ENCODE assay signal across 8 mouse cellular contexts in genomic region chr14:30671095-30671985, GRCm38 (mm10). TPM values are rescaled to one million over a fixed set of nuclear protein-coding genes. Genes with fewer than 3 reads are reported as not detected.
DNase-seq lines count a peak whose midpoint lies in the region; ATAC-seq and TF ChIP-seq lines count a peak whose summit lies in the region.

No protein-coding gene starts in this region.

- no peak overlapping the region for H3K27ac ChIP-seq in limb, embryonic 14.5 days (replicated peaks; ENCODE audit: low read depth, low read length)
- H3K27ac ChIP-seq in limb, embryonic 10.5 days: no peak overlapping the region
- peak overlapping the region; percentile 44 for H3K27ac ChIP-seq in macrophage

- DNase-seq in limb, embryonic 14.5 days (ENCODE audit: low spot score): no peak
- DNase-seq in limb, embryonic 10.5 days (ENCODE audit: low spot score): no peak
- peak; percentile 40 for DNase-seq in Muller cell, postnatal 12 days (ENCODE audit: inconsistent ontology term)
- DNase-seq in brain, embryonic 14.5 days (ENCODE audit: low read depth): peak; percentile 1
- no peak for DNase-seq in urinary bladder, postnatal 25 days (ENCODE audit: low spot score)
- DNase-seq in layer of hippocampus, adult 9-11 months: no peak
- no peak for DNase-seq in lung, adult 18-20 months

- no peak overlapping the region for H3K4me3 ChIP-seq in limb, embryonic 14.5 days (replicated peaks; ENCODE audit: low read length)
- H3K4me3 ChIP-seq in limb, embryonic 10.5 days: no peak overlapping the region
- no peak overlapping the region for H3K4me3 ChIP-seq in macrophage (ENCODE audit: inconsistent target)

- no peaks in the 10 kb centered on the region for H3K9me3 ChIP-seq in limb, embryonic 14.5 days (ENCODE audit: control insufficient read depth, low read length)
- no peaks in the 10 kb centered on the region for H3K9me3 ChIP-seq in limb, embryonic 10.5 days (replicated peaks)

- H3K4me2 ChIP-seq in limb, embryonic 14.5 days (replicated peaks; ENCODE audit: low read depth, low read length, severe bottlenecking): no peak overlapping the region

- H3K4me1 ChIP-seq in limb, embryonic 14.5 days (ENCODE audit: control insufficient read depth, insufficient read depth, low read length): no peaks in the 10 kb centered on the region
- H3K4me1 ChIP-seq in limb, embryonic 10.5 days: no peaks in the 10 kb centered on the region

- 76% methylated on average over 14 of the region's 15 CpGs for WGBS in limb, embryonic 14.5 days
- WGBS in limb, embryonic 10.5 days: 79% methylated on average over 15 of the region's 15 CpGs
- WGBS in macrophage (ENCODE audit: missing documents): 52% methylated on average over 12 of the region's 15 CpGs

- 0 out of 2 replicates have a peak, but pooled peaks have one; percentile 9 for ATAC-seq in limb, embryonic 14.5 days (ENCODE audit: low FRiP score, low read depth)

- no peaks in the 10 kb centered on the region for H3K79me2 ChIP-seq in macrophage (ENCODE audit: inconsistent target)

- H3K27me3 ChIP-seq in limb, embryonic 14.5 days (ENCODE audit: control insufficient read depth, insufficient read depth, low read length): no peaks in the 10 kb centered on the region
- H3K27me3 ChIP-seq in limb, embryonic 10.5 days (ENCODE audit: low read depth, poor library complexity, severe bottlenecking): no peaks in the 10 kb centered on the region

- no peak overlapping the region for H3K9ac ChIP-seq in limb, embryonic 14.5 days (ENCODE audit: low read depth, low read length, severe bottlenecking)

- H3K36me3 ChIP-seq in limb, embryonic 14.5 days (ENCODE audit: control insufficient read depth, insufficient read depth, low read length): peaks cover 67% of the 10 kb centered on the region
- H3K36me3 ChIP-seq in limb, embryonic 10.5 days: peaks cover 89% of the 10 kb centered on the region
- H3K36me3 ChIP-seq in macrophage (ENCODE audit: inconsistent target): peaks cover 56% of the 10 kb centered on the region

- TF ChIP-seq CTCF in brain, embryonic 14.5 days (IDR thresholded peaks at IDR 0.05; ENCODE audit: borderline replicate concordance, extremely low read depth, insufficient read depth, insufficient read length): no peak

- TF ChIP-seq POLR2A in limb, embryonic 14.5 days (IDR thresholded peaks at IDR 0.05; ENCODE audit: borderline replicate concordance, extremely low read depth, insufficient read depth, insufficient read length): no peak
- no peak for TF ChIP-seq POLR2A in brain, embryonic 14.5 days (IDR thresholded peaks at IDR 0.05; ENCODE audit: borderline replicate concordance, extremely low read depth, insufficient read depth, insufficient read length, poor library complexity, severe bottlenecking)

RNA-seq across cellular contexts. Expression of gene Rft1, which starts 17.2 kb away (rescaled TPM):
- polyA plus RNA-seq in limb, embryonic 14.5 days (2012; rRNA removed): 21.3 and 26.6 TPM in 2 replicates
- 14.3 and 15.4 TPM in 2 replicates for polyA plus RNA-seq in limb, embryonic 14.5 days (2014; fragmentation: Nextera tagmentation; extraction: Ambion mirVana)
- polyA plus RNA-seq in limb, embryonic 10.5 days (2016; fragmentation: Nextera tagmentation; extraction: Ambion mirVana): 16.6 and 19.3 TPM in 2 replicates
- 10.7 and 12.2 TPM in 2 replicates for polyA plus RNA-seq in brain, embryonic 14.5 days (2012; rRNA removed)
- total RNA-seq in macrophage (2018; cell fraction: chromatin; rRNA removed): 10 to 100 TPM; 15.0 to 88.5 (median 53.0) TPM
- total RNA-seq in macrophage (2018; cell fraction: cytosol; rRNA removed): 10 to 100 TPM; 10.8 to 21.9 (median 16.2) TPM
- 10 to 100 TPM; 13.2 to 52.7 (median 28.8) TPM for total RNA-seq in macrophage (2018; cell fraction: nucleus; rRNA removed)
- polyA plus RNA-seq in macrophage (2018): 11.3 to 19.5 TPM (median 16.6 TPM) in 3 replicates

RNA-seq across cellular contexts. Expression of gene Sfmbt1, which starts 43.3 kb away (rescaled TPM):
- polyA plus RNA-seq in limb, embryonic 14.5 days (2012; rRNA removed): 6.5 and 7.7 TPM in 2 replicates
- polyA plus RNA-seq in limb, embryonic 14.5 days (2014; fragmentation: Nextera tagmentation; extraction: Ambion mirVana): 14.0 and 16.5 TPM in 2 replicates
- polyA plus RNA-seq in limb, embryonic 10.5 days (2016; fragmentation: Nextera tagmentation; extraction: Ambion mirVana): 16.5 and 17.5 TPM in 2 replicates
- 6.5 and 10.6 TPM in 2 replicates for polyA plus RNA-seq in brain, embryonic 14.5 days (2012; rRNA removed)
- 100 to 1,000 TPM in 13 of 26 experiments, 10 to 100 TPM in 13; 41.0 to 164 (median 95.3) TPM for total RNA-seq in macrophage (2018; cell fraction: chromatin; rRNA removed)
- 10 to 100 TPM; 25.5 to 51.3 (median 38.7) TPM for total RNA-seq in macrophage (2018; cell fraction: cytosol; rRNA removed)
- 100 to 1,000 TPM in 1 of 26 experiments, 10 to 100 TPM in 25; 39.0 to 102 (median 62.2) TPM for total RNA-seq in macrophage (2018; cell fraction: nucleus; rRNA removed)
- polyA plus RNA-seq in macrophage (2018): 21.6 to 32.5 TPM (median 29.4 TPM) in 3 replicates

RNA-seq across cellular contexts. Expression of gene Prkcd, which starts 45.3 kb away (rescaled TPM):
- polyA plus RNA-seq in limb, embryonic 14.5 days (2012; rRNA removed): 105 and 112 TPM in 2 replicates
- 46.1 and 55.6 TPM in 2 replicates for polyA plus RNA-seq in limb, embryonic 14.5 days (2014; fragmentation: Nextera tagmentation; extraction: Ambion mirVana)
- polyA plus RNA-seq in limb, embryonic 10.5 days (2016; fragmentation: Nextera tagmentation; extraction: Ambion mirVana): 26.0 and 36.8 TPM in 2 replicates
- 36.8 and 44.7 TPM in 2 replicates for polyA plus RNA-seq in brain, embryonic 14.5 days (2012; rRNA removed)
- total RNA-seq in macrophage (2018; cell fraction: chromatin; rRNA removed): 1,000 to 10,000 TPM in 23 of 26 experiments, 100 to 1,000 TPM in 3; 920 to 2,399 (median 1,316) TPM
- 100 to 1,000 TPM; 168 to 279 (median 213) TPM for total RNA-seq in macrophage (2018; cell fraction: cytosol; rRNA removed)
- 1,000 to 10,000 TPM in 7 of 26 experiments, 100 to 1,000 TPM in 19; 420 to 1,209 (median 753) TPM for total RNA-seq in macrophage (2018; cell fraction: nucleus; rRNA removed)
- polyA plus RNA-seq in macrophage (2018): 108 to 303 TPM (median 176 TPM) in 3 replicates

Comparison
In these comparisons a context has a peak if more than half of its experiments do, and no peak if none do; other contexts are left out.
1. DNase-seq: peak in Muller cell, postnatal 12 days (single experiment) and brain, embryonic 14.5 days (single experiment); none in limb, embryonic 14.5 days (single experiment), limb, embryonic 10.5 days (single experiment), urinary bladder, postnatal 25 days (single experiment), layer of hippocampus, adult 9-11 months (single experiment) and lung, adult 18-20 months (0 of 2).